Mouse (Mus musculus) urinary bladder, adult 18-20 months (tissue): Measurements from ENCODE around the gene Commd8.
"Not testable (repeated sequence)": the region's sequence is repeated elsewhere in the genome, so short reads cannot be mapped to it uniquely, and the experiment has no call there.

Experiments used
- DNase-seq, 2 experiments: peaks; one replicate each; pipeline ENCODE4 v3.0.0; 2022; ENCODE audit warnings: low spot score in 2 of 2, mixed read lengths in 2 of 2

Commd8 gene

DNA sequence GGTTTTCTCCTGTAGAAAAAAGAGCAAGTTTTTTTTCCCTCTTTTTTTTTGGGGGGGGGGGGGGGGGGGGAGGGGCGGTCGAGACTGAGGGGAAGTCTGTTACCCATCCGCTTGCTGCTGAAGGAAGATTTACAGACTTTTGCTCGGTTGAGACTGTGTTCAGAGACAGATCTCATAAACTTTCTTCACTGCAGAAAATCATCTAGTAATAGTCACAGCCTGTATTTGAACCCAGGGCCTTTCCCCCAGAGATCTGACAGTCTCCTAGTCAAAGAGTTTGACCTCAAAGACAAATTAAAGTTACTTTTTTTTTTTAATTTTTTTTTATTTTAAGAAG lies 264 bp upstream of the Commd8 start:
- no peak for DNase-seq

DNA sequence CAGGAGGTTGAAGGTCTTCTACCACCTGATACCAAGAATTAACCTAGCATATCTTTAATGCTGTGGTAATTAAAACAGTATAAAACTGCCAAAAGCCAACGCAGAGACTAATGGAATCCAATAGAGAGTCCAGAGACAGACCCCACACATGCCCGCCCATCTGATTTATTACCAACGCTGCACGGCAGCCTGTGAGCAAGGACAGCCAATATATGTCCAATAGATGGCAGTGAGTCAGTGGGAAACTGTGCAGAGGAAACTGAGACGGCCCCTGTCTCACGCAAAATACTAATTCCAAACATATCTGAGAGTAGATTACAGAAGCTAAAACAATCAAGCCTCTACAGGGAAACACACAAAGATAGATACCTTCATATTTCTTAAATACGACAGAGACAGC lies 3.6 kb downstream of the Commd8 start:
- DNase-seq, result no peak

DNA sequence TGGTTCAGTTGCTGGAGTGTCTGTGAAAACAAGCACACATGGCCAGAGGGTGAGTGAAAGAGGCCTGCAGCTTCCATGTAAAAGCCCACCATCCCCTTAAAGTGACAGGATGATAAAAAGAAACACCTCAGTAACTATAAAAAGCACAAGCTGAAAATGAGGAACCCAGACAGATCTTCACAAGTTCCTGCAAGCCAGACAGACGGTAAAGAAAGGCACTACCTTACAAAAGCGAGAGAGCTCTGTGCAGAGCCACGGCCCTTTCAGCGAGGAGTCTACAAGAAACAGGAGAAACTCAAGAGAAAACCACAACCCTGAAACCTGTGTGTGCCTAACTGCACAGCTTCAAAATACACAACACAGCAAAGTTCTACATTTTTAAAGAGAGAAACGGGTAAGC lies 5.1 kb downstream of the Commd8 start:
- no peak for DNase-seq

DNA sequence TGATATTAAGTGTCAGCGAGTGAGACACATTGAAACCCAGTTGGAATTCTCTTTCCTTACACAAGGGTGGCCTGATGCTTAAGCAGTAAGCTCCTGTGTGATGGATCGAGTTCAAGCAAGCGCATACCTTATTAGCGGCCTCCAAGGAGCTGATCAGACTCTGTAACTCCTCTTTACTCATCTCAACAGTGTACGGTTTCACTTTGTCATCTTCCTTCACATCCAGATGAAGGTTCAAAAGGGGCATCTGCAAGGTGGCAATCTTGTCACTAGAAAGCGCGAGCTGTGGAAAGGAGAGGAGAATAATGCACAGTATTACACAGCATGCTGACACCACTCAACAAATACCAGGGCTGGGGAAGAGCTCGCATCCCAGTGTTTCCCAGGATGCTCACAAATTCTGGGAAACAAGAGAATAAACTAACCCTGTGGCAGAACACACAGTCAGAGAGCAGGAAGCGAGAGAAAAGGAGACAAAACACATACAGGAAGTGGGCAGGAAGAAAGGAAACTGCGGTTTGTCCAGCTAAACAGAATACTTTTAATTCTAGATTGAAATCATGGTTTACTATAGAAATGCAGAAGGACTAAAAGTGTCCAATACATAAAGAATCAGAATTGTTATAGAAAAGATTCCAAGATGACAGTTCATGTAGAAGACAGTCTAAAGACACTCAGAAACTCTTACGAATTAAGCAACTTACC lies 7.1 kb downstream of the Commd8 start:
- DNase-seq, result no peak

DNA sequence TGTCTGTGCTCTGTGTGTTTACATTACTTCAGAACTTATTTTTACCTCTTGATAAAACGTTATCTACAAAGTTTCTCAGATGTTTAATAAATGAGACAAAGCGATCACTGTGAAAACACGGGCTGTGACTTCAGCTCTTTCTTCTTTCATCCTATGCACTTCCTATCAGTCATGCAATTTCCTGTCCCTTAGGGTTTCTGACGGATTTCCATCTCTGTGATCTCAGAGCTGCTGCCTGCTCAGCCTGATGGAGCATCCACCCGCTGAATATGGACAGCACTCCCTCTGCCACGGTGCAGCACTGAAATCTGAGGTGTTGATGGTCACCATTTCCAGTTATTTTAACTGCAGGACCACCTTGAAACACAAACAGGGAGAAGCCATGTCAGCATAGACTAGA lies 8.5 kb downstream of the Commd8 start:
- no peak for DNase-seq

DNA sequence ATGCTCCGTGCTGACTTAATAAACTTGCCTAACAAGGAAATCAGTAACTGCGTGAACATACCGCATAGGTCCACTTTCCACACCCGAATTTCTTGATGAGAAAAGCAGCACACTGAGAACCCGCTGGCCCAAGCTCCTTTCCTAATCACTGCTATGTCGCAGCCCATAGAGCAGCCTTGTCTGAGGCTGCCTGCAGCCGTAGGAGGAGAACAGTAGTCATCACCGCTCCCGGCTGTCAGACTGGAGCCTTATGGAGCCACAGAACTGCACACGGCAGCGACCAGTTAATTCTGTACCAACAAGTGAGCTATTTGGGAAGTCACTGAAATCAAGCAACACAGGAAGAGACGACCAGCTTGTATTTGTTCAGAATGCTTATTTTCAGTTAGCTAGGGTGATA lies 9.3 kb downstream of the Commd8 start:
- DNase-seq, result no peak

DNA sequence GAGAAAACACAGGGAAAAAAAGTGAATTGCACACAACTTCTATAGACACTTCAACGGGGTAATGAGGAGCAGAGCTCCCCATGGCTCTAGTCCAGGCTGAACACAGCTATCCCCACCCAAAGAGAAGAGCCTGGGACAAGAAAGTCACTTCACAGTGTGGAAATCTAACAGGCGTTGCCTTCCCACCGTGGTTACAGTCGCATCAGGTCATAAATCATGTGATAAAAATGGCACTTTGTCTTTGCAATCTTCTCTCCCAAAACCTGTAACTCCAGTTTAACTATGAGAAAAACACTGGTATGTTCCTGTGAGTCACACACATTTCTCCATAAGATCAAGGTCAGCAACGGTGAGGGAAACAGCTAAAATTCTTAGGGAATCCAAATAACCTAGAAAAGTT lies 11.4 kb downstream of the Commd8 start:
- DNase-seq, result no peak

DNA sequence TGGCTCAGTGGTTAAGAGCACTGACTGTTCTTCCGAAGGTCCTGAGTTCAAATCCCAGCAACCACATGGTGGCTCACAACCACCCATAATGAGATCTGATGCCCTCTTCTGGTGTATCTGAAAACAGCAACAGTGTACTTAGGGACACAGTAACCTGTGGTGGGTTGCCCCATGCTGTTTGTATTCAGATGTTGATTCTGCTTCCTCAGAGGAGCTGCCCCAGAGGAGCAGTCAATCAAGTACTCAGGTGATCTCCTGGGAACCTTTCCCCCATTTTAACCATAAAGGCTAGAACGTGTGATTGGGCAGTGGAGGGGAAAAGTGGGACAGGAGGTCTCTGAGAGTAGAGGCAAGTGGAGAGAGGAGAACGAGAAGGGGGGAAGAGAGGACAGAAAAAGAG lies 12.3 kb downstream of the Commd8 start:
- not testable (repeated sequence) for DNase-seq

DNA sequence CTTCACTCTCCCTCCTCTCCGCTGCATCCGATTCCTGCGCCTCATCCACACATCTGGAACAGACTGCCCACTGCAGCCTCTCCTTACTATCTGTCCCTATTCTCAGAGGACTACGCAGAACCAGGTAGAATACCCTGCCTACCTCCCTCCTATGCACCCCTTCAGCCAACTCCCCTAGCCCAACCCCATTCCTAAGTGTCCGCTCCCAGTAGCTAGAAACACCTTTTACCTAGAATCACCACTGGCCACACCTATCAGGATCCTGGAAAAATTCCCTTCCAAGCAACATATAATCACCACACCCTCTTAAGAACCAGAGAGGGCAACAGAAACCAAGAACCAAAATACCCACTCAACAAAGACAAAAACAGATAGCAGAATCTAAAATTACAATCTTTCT lies 17.1 kb downstream of the Commd8 start:
- no peak for DNase-seq

DNA sequence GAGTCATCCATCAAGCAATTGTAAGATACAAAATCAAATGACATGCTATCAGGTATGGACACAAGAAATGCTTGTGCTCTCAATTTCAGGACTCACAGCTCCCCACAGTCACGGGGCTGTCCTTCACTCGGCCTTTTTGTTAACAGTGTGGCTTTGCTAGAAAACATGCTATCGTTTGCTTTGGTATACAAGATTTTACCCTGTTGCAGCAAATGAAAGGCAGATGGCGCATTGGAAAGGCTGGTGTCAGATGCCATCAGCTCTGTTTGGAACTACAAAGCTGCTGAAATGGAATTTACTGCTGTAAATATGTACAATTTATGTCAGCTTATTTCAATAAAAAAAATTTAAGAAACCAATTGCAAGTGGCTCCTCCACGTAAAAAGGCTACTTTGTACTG lies 19.3 kb downstream of the Commd8 start:
- DNase-seq, result no peak

DNA sequence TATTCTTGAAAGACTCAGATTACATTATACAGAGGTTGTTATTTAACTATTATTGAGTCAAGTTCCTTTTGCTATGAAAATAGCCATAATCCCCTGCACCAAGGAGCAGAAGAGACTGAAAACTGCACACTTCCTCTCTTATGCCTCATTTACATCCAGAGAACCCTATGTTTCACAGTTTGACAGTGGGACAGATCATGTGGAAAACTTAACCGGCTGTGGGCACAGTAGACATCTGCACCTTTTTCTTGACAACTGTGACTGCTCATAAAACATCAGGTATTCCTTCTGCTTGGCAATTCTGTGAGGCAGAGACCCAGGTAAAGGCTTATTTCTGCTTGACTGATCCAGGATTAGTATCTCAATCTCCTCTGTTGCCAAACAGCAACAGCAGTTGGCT lies 28.4 kb downstream of the Commd8 start:
- DNase-seq, result no peak

DNA sequence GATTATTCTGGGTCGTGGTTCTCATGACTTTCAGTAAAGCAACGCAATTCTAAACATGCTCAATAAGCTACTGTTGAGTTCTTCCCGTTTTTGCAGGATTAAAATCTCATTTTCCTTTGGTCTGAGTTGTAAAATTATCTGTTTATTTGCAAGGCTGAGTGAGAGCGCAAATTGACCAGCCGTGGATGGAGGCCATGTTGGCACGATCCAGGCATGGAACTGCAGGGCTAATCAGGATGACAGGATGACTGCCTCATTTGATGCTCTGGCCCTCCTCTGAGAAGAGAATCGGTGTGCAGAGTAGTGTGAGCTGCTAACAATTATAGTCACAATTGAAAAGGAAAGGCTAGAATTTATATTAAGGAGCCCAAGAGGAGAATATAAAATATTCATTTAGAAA lies 29.7 kb downstream of the Commd8 start:
- DNase-seq, result no peak

DNA sequence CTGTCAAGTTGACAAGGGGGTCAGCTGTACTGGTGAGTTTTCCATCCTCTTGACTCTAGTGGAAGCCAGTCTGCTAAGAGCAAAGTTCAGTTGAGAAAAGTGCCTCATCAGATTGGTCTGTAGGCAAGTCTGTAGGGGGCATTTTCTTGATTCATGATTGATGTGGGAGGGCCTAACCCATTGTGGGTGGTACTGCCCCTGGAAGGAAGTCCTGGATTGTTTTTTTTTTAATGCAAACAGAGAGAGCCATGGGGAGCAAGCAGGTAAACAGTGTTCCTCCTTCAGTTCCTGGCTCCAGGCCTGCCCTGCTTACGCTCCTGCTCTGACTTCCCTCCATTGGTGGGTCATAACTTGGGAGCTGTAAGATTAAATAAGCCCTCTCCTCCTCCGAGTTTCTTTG lies 34.1 kb downstream of the Commd8 start:
- DNase-seq, result no peak

DNA sequence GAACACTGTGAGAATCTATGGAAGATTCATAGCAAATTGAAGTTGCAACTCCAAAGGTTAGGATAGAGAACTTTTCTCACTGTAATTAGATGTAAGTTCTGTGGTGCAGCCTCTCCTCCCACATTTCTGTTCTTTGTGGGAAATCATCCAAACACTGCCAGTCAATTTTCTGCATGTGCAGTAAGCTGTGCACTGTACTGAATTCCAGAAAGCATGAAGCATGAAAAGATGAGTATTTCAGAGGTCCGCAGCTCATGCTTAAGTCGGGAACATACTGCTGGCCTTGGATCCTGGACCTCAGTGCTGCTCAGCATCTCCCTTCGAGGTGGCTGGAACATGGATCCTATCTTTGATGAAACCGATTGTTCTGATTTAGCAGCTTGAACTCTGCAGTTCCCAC lies 41.3 kb downstream of the Commd8 start:
- DNase-seq, result no peak

DNA sequence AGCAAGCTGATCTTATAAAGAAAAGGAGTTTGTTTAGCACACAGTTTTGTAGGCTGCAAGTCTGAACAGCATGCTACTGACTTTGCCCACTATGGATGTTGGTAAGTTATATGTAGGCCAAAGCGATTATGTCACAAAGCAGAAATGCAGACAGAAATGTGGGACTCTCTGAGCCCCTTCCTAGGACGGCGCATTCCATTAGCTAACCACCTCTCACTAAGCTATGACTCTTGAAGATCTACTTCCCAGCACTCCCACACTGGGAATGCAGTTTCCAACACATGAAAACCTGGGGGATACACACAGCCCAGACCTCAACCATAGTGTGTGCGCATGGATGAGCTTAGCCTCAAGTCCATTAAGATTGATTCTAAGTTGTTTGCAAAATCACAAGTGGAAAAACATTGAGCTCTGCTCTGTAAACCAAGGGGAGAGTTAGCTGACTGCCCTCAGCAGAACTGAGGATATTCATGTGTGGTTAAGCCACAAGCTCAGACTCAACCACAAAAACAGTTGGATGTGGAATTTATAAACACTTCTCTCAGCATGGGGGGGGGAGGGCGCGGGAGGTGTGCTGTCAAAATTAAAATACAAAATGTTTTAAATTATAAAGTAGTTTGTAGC lies 45.5 kb downstream of the Commd8 start:
- no peak for DNase-seq
